29 mouse cellular contexts compared by ENCODE assay signal in the genomic region with DNA sequence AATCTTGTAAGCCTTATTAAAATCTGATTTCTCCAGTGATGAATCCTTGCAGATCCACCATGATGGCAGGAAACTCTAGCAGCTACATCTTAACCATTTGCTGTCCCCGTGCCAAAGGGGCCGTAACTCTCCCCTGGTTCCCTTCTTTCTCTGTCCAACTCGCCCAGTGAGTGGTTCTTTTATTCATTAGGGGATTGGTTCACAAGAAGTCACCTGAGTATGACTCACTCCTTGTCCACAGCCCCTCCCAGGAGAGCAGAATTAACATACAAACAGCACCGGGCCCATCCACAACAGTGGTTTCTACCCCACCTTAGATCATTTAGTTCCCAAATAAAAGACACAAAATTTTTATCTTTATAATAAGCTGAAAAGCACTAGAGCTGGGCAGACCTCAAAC. TPM values are rescaled to one million over a fixed set of nuclear protein-coding genes. Genes with fewer than 3 reads are reported as not detected.
DNase-seq lines count a peak whose midpoint lies in the region; ATAC-seq and TF ChIP-seq lines count a peak whose summit lies in the region.
"Had no signal": no experiment of that assay in that cellular context is flagged by ENCODE, and none has a peak within 500 bp of the region (broad histone marks: within the 10 kb centered on the region; RNA-seq: fewer than 3 reads in every experiment).

No protein-coding gene starts in this region.

- no peak overlapping the region for H3K27ac ChIP-seq in heart, embryonic 12.5 days (ENCODE audit: poor library complexity, severe bottlenecking)
- H3K27ac ChIP-seq: embryonic facial prominence, embryonic 13.5 days; embryonic facial prominence, embryonic 15.5 days; forebrain, embryonic 10.5 days; forebrain, embryonic 12.5 days had no signal

- no peak overlapping the region for H3K4me3 ChIP-seq in heart, embryonic 12.5 days
- H3K4me3 ChIP-seq in C2C12 (ENCODE audit: insufficient read depth, poor library complexity, severe bottlenecking) (no peak overlapping the region), myocyte (no peak overlapping the region)
- H3K4me3 ChIP-seq: embryonic facial prominence, embryonic 13.5 days; embryonic facial prominence, embryonic 15.5 days; erythroblast, embryonic 14.5 days; forebrain, embryonic 10.5 days; forebrain, embryonic 12.5 days had no signal

- no peaks in the 10 kb centered on the region for H3K4me1 ChIP-seq in heart, embryonic 12.5 days (replicated peaks)
- H3K4me1 ChIP-seq: embryonic facial prominence, embryonic 13.5 days; embryonic facial prominence, embryonic 15.5 days; forebrain, embryonic 10.5 days; forebrain, embryonic 12.5 days had no signal

- peak; percentile 83 for DNase-seq in heart, adult 11 months
- peak; percentile 19 for DNase-seq in R1 (ENCODE audit: low read depth, low spot score)
- no peak for DNase-seq in lung, postnatal 25 days (ENCODE audit: low spot score)
- DNase-seq: adrenal gland, adult 8-10 months; adrenal gland, postnatal 14 days; adrenal gland, postnatal 36 days; B cell, adult 2 months; cerebellum, adult 11 months; cerebellum, adult 18-20 months; cerebellum, adult 8-10 months; cerebellum, adult 9-11 months; cerebellum, postnatal 14 days; cerebellum, postnatal 36 days; embryo, embryonic 11 days had no signal

- H3ac ChIP-seq in C2C12 (ENCODE audit: control insufficient read depth, insufficient read length, low read depth) (no peak overlapping the region), myocyte (ENCODE audit: control insufficient read depth, insufficient read length) (no peak overlapping the region)

- H3K9me3 ChIP-seq in heart, embryonic 12.5 days (replicated peaks) = no peaks in the 10 kb centered on the region
- H3K9me3 ChIP-seq: embryonic facial prominence, embryonic 13.5 days; embryonic facial prominence, embryonic 15.5 days; forebrain, embryonic 10.5 days; forebrain, embryonic 12.5 days; G1E had no signal

- ATAC-seq in heart, embryonic 12.5 days (ENCODE audit: insufficient number of reproducible peaks, low FRiP score) = no peak
- ATAC-seq in cerebellum, adult (ENCODE audit: insufficient number of reproducible peaks, low FRiP score, low TSS enrichment) = no peak
- ATAC-seq: activated CD4-positive, CD25-positive, alpha-beta regulatory T cell, adult 4 months; forebrain, embryonic 14.5 days; forebrain, embryonic 16.5 days; Patski had no signal

- no peak for TF ChIP-seq CTCF in C2C12 (IDR thresholded peaks at IDR 0.05; ENCODE audit: control insufficient read depth, insufficient read depth, insufficient read length)

- no peaks in the 10 kb centered on the region for H3K79me2 ChIP-seq in C2C12 (ENCODE audit: control insufficient read depth, insufficient read depth)
- H3K79me2 ChIP-seq in myocyte (ENCODE audit: control insufficient read depth, insufficient read depth) = no peaks in the 10 kb centered on the region

- no peak for TF ChIP-seq POLR2A in myocyte (IDR thresholded peaks at IDR 0.05; ENCODE audit: insufficient read length, low read depth)

- H3K27me3 ChIP-seq in heart, embryonic 12.5 days (replicated peaks) = no peaks in the 10 kb centered on the region
- H3K27me3 ChIP-seq in C2C12 (ENCODE audit: control insufficient read depth, insufficient read depth, insufficient read length) (no peaks in the 10 kb centered on the region), myocyte (ENCODE audit: control insufficient read depth, insufficient read depth, insufficient read length) (no peaks in the 10 kb centered on the region)
- H3K27me3 ChIP-seq: embryonic facial prominence, embryonic 13.5 days; embryonic facial prominence, embryonic 15.5 days; forebrain, embryonic 12.5 days; Patski had no signal

- no peak overlapping the region for H3K4me2 ChIP-seq in heart, embryonic 12.5 days
- H3K4me2 ChIP-seq in myocyte (ENCODE audit: low read depth) = peak overlapping the region; percentile 47
- H3K4me2 ChIP-seq: embryonic facial prominence, embryonic 13.5 days; embryonic facial prominence, embryonic 15.5 days; forebrain, embryonic 12.5 days had no signal

- H3K36me3 ChIP-seq in heart, embryonic 12.5 days = no peaks in the 10 kb centered on the region
- no peaks in the 10 kb centered on the region for H3K36me3 ChIP-seq in C2C12 (ENCODE audit: control insufficient read depth, insufficient read depth)
- H3K36me3 ChIP-seq in myocyte (ENCODE audit: control insufficient read depth, insufficient read depth) = no peaks in the 10 kb centered on the region
- H3K36me3 ChIP-seq: embryonic facial prominence, embryonic 13.5 days; embryonic facial prominence, embryonic 15.5 days; forebrain, embryonic 10.5 days; forebrain, embryonic 12.5 days; G1E had no signal

- WGBS in heart, embryonic 12.5 days = 75% methylated on average over 4 of the region's 4 CpGs

- no peak overlapping the region for H3K9ac ChIP-seq in heart, embryonic 12.5 days
- H3K9ac ChIP-seq: embryonic facial prominence, embryonic 13.5 days; embryonic facial prominence, embryonic 15.5 days; forebrain, embryonic 12.5 days had no signal

- no peaks in the 10 kb centered on the region for H3K79me3 ChIP-seq in C2C12 (ENCODE audit: low read depth)

TF ChIP-seq in C2C12, 6 proteins besides CTCF, POLR2A, EP300 and RAD21:
- TF ChIP-seq MAX (IDR thresholded peaks at IDR 0.05) (no peak), USF1 (IDR thresholded peaks at IDR 0.05; ENCODE audit: low read depth) (peak; percentile 53)

TF ChIP-seq in myocyte, 11 proteins besides CTCF, POLR2A, EP300 and RAD21:
- TF ChIP-seq CEBPB (IDR thresholded peaks at IDR 0.05; ENCODE audit: insufficient read depth, poor library complexity, severe bottlenecking) = no peak
- no peak for TF ChIP-seq USF1 (IDR thresholded peaks at IDR 0.05; ENCODE audit: low read depth)
- no peak for TF ChIP-seq MYOG (IDR thresholded peaks at IDR 0.05; ENCODE audit: control insufficient read depth in 1 of 3, insufficient read depth in 1 of 3, insufficient read length in 2 of 3, low read depth in 2 of 3)
- no peak for TF ChIP-seq TCF3 (IDR thresholded peaks at IDR 0.05; ENCODE audit: insufficient read length, low read depth)
- TF ChIP-seq MAX (IDR thresholded peaks at IDR 0.05; ENCODE audit: low read depth) = no peak
- TF ChIP-seq MYOD1 (IDR thresholded peaks at IDR 0.05; ENCODE audit: control insufficient read depth in 1 of 3, insufficient read length in 2 of 3, low read depth in 2 of 3) = no peak
- TF ChIP-seq REST (IDR thresholded peaks at IDR 0.05; ENCODE audit: insufficient read depth, insufficient read length) = no peak
- TF ChIP-seq TCF12 (IDR thresholded peaks at IDR 0.05; ENCODE audit: insufficient read depth, poor library complexity, severe bottlenecking) = no peak
- TF ChIP-seq SRF (IDR thresholded peaks at IDR 0.05; ENCODE audit: control insufficient read depth, insufficient read length, low read depth) = no peak
- no peak for TF ChIP-seq POLR2AphosphoS2 (IDR thresholded peaks at IDR 0.05; ENCODE audit: insufficient read length, low read depth)
- TF ChIP-seq E2F4 (IDR thresholded peaks at IDR 0.05; ENCODE audit: insufficient read depth) = no peak

RNA-seq across cellular contexts. Expression of gene Gm9972, which starts 3.4 kb away (rescaled TPM):
- not detected in 2 replicates for polyA plus RNA-seq in heart, embryonic 12.5 days (2016; fragmentation: Nextera tagmentation; extraction: Ambion mirVana)
- polyA plus RNA-seq in C2C12 (2012; fragmentation: generic; extraction: Trizol) (not detected), myocyte (2012; fragmentation: generic; extraction: Trizol) (not detected)
- polyA plus RNA-seq: embryonic facial prominence, embryonic 11.5 days; erythroblast, embryonic 14.5 days; forebrain, embryonic 10.5 days; forebrain, embryonic 12.5 days; forebrain, embryonic 14.5 days; forebrain, embryonic 16.5 days; G1E; Patski had no signal
